18 mouse cellular contexts compared by ENCODE assay signal in the genomic region with DNA sequence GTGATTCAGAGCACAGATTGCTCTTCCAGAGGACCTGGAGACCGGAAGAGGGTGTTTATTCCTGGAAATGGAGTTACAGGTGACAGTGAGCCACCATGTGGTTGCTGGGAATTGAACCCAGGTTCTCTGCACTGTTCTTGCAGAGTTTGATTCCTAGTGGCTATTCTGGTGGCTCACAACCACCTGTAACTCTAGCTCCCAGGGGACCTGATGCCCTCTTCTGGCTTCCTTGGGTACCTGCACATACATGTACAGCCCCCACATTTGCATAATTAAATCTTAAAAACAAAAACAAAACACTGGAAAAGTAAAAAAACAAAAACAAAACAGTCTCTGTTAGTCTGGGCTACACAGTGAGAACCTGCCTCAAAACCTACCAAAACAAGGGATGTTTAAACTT. TPM values are rescaled to one million over a fixed set of nuclear protein-coding genes. Genes with fewer than 3 reads are reported as not detected.
DNase-seq lines count a peak whose midpoint lies in the region; ATAC-seq and TF ChIP-seq lines count a peak whose summit lies in the region.
"Had no signal": no experiment of that assay in that cellular context is flagged by ENCODE, and none has a peak within 500 bp of the region (broad histone marks: within the 10 kb centered on the region; RNA-seq: fewer than 3 reads in every experiment).

No protein-coding gene starts in this region.

- no peak for TF ChIP-seq POLR2A in thymus, adult 2 months (IDR thresholded peaks at IDR 0.05; ENCODE audit: control insufficient read depth, extremely low read depth, insufficient read depth, low read length, poor library complexity)

- no peaks in the 10 kb centered on the region for H3K9me3 ChIP-seq in forebrain, postnatal 0 days (ENCODE audit: low read length)
- H3K9me3 ChIP-seq in forebrain, embryonic 12.5 days: no peaks in the 10 kb centered on the region
- no peaks in the 10 kb centered on the region for H3K9me3 ChIP-seq in stomach, postnatal 0 days (ENCODE audit: control insufficient read depth, low read length)
- no peaks in the 10 kb centered on the region for H3K9me3 ChIP-seq in hindbrain, embryonic 16.5 days (ENCODE audit: control insufficient read depth, low read length)
- H3K9me3 ChIP-seq: midbrain, embryonic 10.5 days; neural tube, embryonic 15.5 days; stomach, embryonic 15.5 days had no signal

- H3K4me1 ChIP-seq in forebrain, postnatal 0 days (ENCODE audit: insufficient read depth): no peaks in the 10 kb centered on the region
- H3K4me1 ChIP-seq in forebrain, embryonic 12.5 days: peaks cover 18% of the 10 kb centered on the region
- H3K4me1 ChIP-seq in thymus, adult 2 months (replicated peaks; ENCODE audit: control insufficient read depth, insufficient read depth, low read length): peaks cover 6% of the 10 kb centered on the region
- H3K4me1 ChIP-seq in stomach, postnatal 0 days (replicated peaks; ENCODE audit: control insufficient read depth, insufficient read depth): 0 out of 2 replicates have a peak, but pooled peaks cover 7% of the 10 kb centered on the region
- peaks cover 12% of the 10 kb centered on the region for H3K4me1 ChIP-seq in hindbrain, embryonic 16.5 days (ENCODE audit: control insufficient read depth, insufficient read depth, low read depth, low read length)

- H3K9ac ChIP-seq in forebrain, postnatal 0 days: no peak overlapping the region
- H3K9ac ChIP-seq in forebrain, embryonic 12.5 days: no peak overlapping the region
- H3K9ac ChIP-seq in stomach, postnatal 0 days (ENCODE audit: low read length): no peak overlapping the region
- no peak overlapping the region for H3K9ac ChIP-seq in hindbrain, embryonic 16.5 days (ENCODE audit: low read depth, low read length)
- H3K9ac ChIP-seq: neural tube, embryonic 15.5 days; stomach, embryonic 15.5 days had no signal

- intact Hi-C loops in left cerebral cortex, adult 2 months (cut with DNase I): no loop called here
- intact Hi-C loops in left cerebral cortex, postnatal 36 days (cut with DNase I): loop anchor here (5.0 to 10.0 kb wide), 2 partner anchors 94 to 493 kb away; no protein-coding TSS in a partner anchor

- 71% methylated on average over 1 of the region's 1 CpGs for WGBS in forebrain, postnatal 0 days
- WGBS in forebrain, embryonic 12.5 days: 57% methylated on average over 1 of the region's 1 CpGs
- 64% methylated on average over 1 of the region's 1 CpGs for WGBS in thymus, adult 2 months
- WGBS in stomach, postnatal 0 days: 43% methylated on average over 1 of the region's 1 CpGs
- 69% methylated on average over 1 of the region's 1 CpGs for WGBS in hindbrain, embryonic 16.5 days

- no peaks in the 10 kb centered on the region for H3K36me3 ChIP-seq in forebrain, postnatal 0 days (ENCODE audit: insufficient read depth)
- no peaks in the 10 kb centered on the region for H3K36me3 ChIP-seq in forebrain, embryonic 12.5 days (replicated peaks)
- H3K36me3 ChIP-seq in thymus, adult 2 months (ENCODE audit: control insufficient read depth, insufficient read depth, low read length): no peaks in the 10 kb centered on the region
- no peaks in the 10 kb centered on the region for H3K36me3 ChIP-seq in stomach, postnatal 0 days (ENCODE audit: control insufficient read depth, insufficient read depth, low read length)
- no peaks in the 10 kb centered on the region for H3K36me3 ChIP-seq in hindbrain, embryonic 16.5 days (ENCODE audit: control insufficient read depth, insufficient read depth, low read length)
- H3K36me3 ChIP-seq: midbrain, embryonic 10.5 days; neural tube, embryonic 15.5 days; stomach, embryonic 15.5 days had no signal

- no peak for ATAC-seq in forebrain, postnatal 0 days
- ATAC-seq in forebrain, embryonic 12.5 days (ENCODE audit: low FRiP score): no peak
- no peak for ATAC-seq in stomach, postnatal 0 days (ENCODE audit: low FRiP score, low TSS enrichment)
- no peak for ATAC-seq in hindbrain, embryonic 16.5 days
- ATAC-seq: forebrain, embryonic 14.5 days had no signal

- peaks cover 9% of the 10 kb centered on the region for H3K27me3 ChIP-seq in forebrain, postnatal 0 days (ENCODE audit: insufficient read depth, low read length)
- H3K27me3 ChIP-seq in forebrain, embryonic 12.5 days: peaks cover 56% of the 10 kb centered on the region
- H3K27me3 ChIP-seq in thymus, adult 2 months (ENCODE audit: control insufficient read depth, insufficient read depth, low read length): peaks cover 15% of the 10 kb centered on the region; the same call in 1 of the 2 replicates
- peaks cover 12% of the 10 kb centered on the region for H3K27me3 ChIP-seq in stomach, postnatal 0 days (ENCODE audit: control insufficient read depth, insufficient read depth, low read length)
- peaks cover 11% of the 10 kb centered on the region for H3K27me3 ChIP-seq in hindbrain, embryonic 16.5 days (replicated peaks; ENCODE audit: control insufficient read depth, insufficient read depth, low read length)

- peak; percentile 38 for TF ChIP-seq CTCF in forebrain, postnatal 0 days (IDR thresholded peaks at IDR 0.05; ENCODE audit: low read depth)
- TF ChIP-seq CTCF in left cerebral cortex, adult 2 months (IDR thresholded peaks at IDR 0.05): peak; percentile 38
- TF ChIP-seq CTCF in thymus, adult 2 months (IDR thresholded peaks at IDR 0.05; ENCODE audit: borderline replicate concordance, control insufficient read depth, extremely low read depth, insufficient read depth, low read length, poor library complexity): no peak
- TF ChIP-seq CTCF in stomach, postnatal 0 days (IDR thresholded peaks at IDR 0.05; ENCODE audit: low read depth): peak; percentile 56

- H3K4me3 ChIP-seq in forebrain, postnatal 0 days (ENCODE audit: low read depth, low read length): no peak overlapping the region
- no peak overlapping the region for H3K4me3 ChIP-seq in forebrain, embryonic 12.5 days (replicated peaks)
- no peak overlapping the region for H3K4me3 ChIP-seq in left cerebral cortex, adult 2 months
- no peak overlapping the region for H3K4me3 ChIP-seq in thymus, adult 2 months (ENCODE audit: control insufficient read depth, insufficient read depth, low read length)
- no peak overlapping the region for H3K4me3 ChIP-seq in stomach, postnatal 0 days (ENCODE audit: low read depth, low read length)
- no peak overlapping the region for H3K4me3 ChIP-seq in hindbrain, embryonic 16.5 days (ENCODE audit: low read length)
- H3K4me3 ChIP-seq: midbrain, embryonic 10.5 days; neural tube, embryonic 15.5 days; stomach, embryonic 15.5 days had no signal

- no peak for DNase-seq in forebrain, postnatal 0 days
- DNase-seq in left cerebral cortex, adult 2 months (ENCODE audit: extremely low spot score in 1 of 2, low spot score in 2 of 2): no peak
- no peak for DNase-seq in left cerebral cortex, postnatal 36 days (ENCODE audit: low spot score in 2 of 2)
- DNase-seq in thymus, postnatal 4 days: peak; percentile 31
- no peak for DNase-seq in thymus, adult 2 months
- DNase-seq in stomach, postnatal 0 days (ENCODE audit: low spot score): no peak
- DNase-seq: cerebellum, adult 18-20 months; heart, adult 11 months; kidney, postnatal 14 days; layer of hippocampus, adult 9-11 months; lung, postnatal 10 days had no signal

- no peak overlapping the region for H3K27ac ChIP-seq in forebrain, postnatal 0 days (ENCODE audit: low read depth, low read length)
- no peak overlapping the region for H3K27ac ChIP-seq in forebrain, embryonic 12.5 days
- H3K27ac ChIP-seq in left cerebral cortex, adult 2 months: no peak overlapping the region
- no peak overlapping the region for H3K27ac ChIP-seq in thymus, adult 2 months (ENCODE audit: control insufficient read depth, insufficient read depth, low read length)
- no peak overlapping the region for H3K27ac ChIP-seq in stomach, postnatal 0 days (replicated peaks)
- no peak overlapping the region for H3K27ac ChIP-seq in hindbrain, embryonic 16.5 days (ENCODE audit: low read depth, low read length)
- H3K27ac ChIP-seq: midbrain, embryonic 10.5 days; neural tube, embryonic 15.5 days; stomach, embryonic 15.5 days had no signal

- H3K4me2 ChIP-seq in forebrain, postnatal 0 days (ENCODE audit: low read depth): no peak overlapping the region
- no peak overlapping the region for H3K4me2 ChIP-seq in forebrain, embryonic 12.5 days
- no peak overlapping the region for H3K4me2 ChIP-seq in stomach, postnatal 0 days (replicated peaks; ENCODE audit: low read depth)
- H3K4me2 ChIP-seq in hindbrain, embryonic 16.5 days (ENCODE audit: low read length): no peak overlapping the region
- H3K4me2 ChIP-seq: neural tube, embryonic 15.5 days; stomach, embryonic 15.5 days had no signal

- no peak for TF ChIP-seq EP300 in stomach, postnatal 0 days (optimal IDR thresholded peaks at IDR 0.05)

RNA-seq across cellular contexts. Expression of a gene that starts 2.6 kb away (rescaled TPM):
- 4.6 and 7.4 TPM in 2 replicates for total RNA-seq in forebrain, postnatal 0 days (2014; rRNA removed)
- polyA plus RNA-seq in forebrain, postnatal 0 days (2015; fragmentation: Nextera tagmentation; extraction: Ambion mirVana): 5.4 and 8.1 TPM in 2 replicates
- 1.0 and 1.9 TPM in 2 replicates for polyA plus RNA-seq in forebrain, embryonic 12.5 days (2016; fragmentation: Nextera tagmentation; extraction: Ambion mirVana)
- total RNA-seq in left cerebral cortex, adult 2 months (2021): 10 to 100 TPM; 44.1 to 47.2 TPM
- 10 to 100 TPM; 35.6 to 46.5 TPM for total RNA-seq in left cerebral cortex, postnatal 36 days (2021)
- 0.18 TPM in 2 replicates for polyA plus RNA-seq in thymus, adult 2 months (2012; rRNA removed)
- polyA plus RNA-seq in stomach, postnatal 0 days (2015; fragmentation: Nextera tagmentation; extraction: Ambion mirVana): 1.1 TPM in 2 replicates
- polyA plus RNA-seq in hindbrain, embryonic 16.5 days (2015; fragmentation: Nextera tagmentation; extraction: Ambion mirVana): 14.1 and 14.2 TPM in 2 replicates
- polyA plus RNA-seq: liver, adult 2 months had no signal
